Mouse (Mus musculus) lung, embryonic 14.5 days (tissue): ENCODE results near the gene Cpox. TPM values are rescaled to one million over a fixed set of nuclear protein-coding genes. Genes with fewer than 3 reads are reported as not detected.
A peak's percentile ranks its signal among the peaks of the same experiment; 100 is the strongest.

Source experiments
- ATAC-seq: fragments of 200-750 bp; cut with Nextera tagmentation; 2 replicates; pipeline ENCODE4 v1.8.0; 2017; ENCODE audit warnings: mild to moderate bottlenecking, moderate TSS enrichment, moderate library complexity; ENCODE audit not compliant: insufficient read depth
- DNase-seq: peaks from one replicate; pipeline ENCODE4 v3.0.0-alpha.2; 2015
- H3K27ac ChIP-seq: fragments of 300-500 bp; sonication (generic); 2 replicates; pipeline ENCODE4 v1.5.1; 2014; ENCODE audit warnings: low read depth, mild to moderate bottlenecking, moderate library complexity
- H3K27me3 ChIP-seq: fragments of 300-500 bp; sonication (generic); 2 replicates; pipeline ENCODE4 v1.6.1; 2014; ENCODE audit warnings: low read length, control low read depth; ENCODE audit not compliant: insufficient read depth
- H3K36me3 ChIP-seq: fragments of 300-500 bp; sonication (generic); 2 replicates; pipeline ENCODE4 v1.6.1; 2014; ENCODE audit warnings: control low read depth; ENCODE audit not compliant: insufficient read depth
- H3K4me1 ChIP-seq: fragments of 300-500 bp; sonication (generic); 2 replicates; pipeline ENCODE4 v1.6.1; 2014; ENCODE audit warnings: antibody characterized with exemption, control low read depth; ENCODE audit not compliant: insufficient read depth
- H3K4me2 ChIP-seq: fragments of 300-500 bp; sonication (generic); 2 replicates; pipeline ENCODE4 v1.6.1; 2014; ENCODE audit warnings: mild to moderate bottlenecking
- H3K4me3 ChIP-seq: fragments of 300-500 bp; sonication (generic); 2 replicates; pipeline ENCODE4 v1.5.1; 2014; ENCODE audit warnings: low read depth, low read length
- H3K9ac ChIP-seq: fragments of 300-500 bp; sonication (generic); 2 replicates; pipeline ENCODE4 v1.6.1; 2014
- H3K9me3 ChIP-seq: fragments of 300-500 bp; sonication (generic); 2 replicates; pipeline ENCODE4 v1.6.1; 2016; ENCODE audit warnings: low read depth, low read length, control low read depth
- CTCF ChIP-seq: IDR thresholded peaks from 2 replicates; pipeline ENCODE4 v1.5.1; 2016; ENCODE audit warnings: antibody characterized with exemption, low read depth
- WGBS: fragments of 180-500 bp; shearing (Covaris S2); extraction: QIAGEN DNeasy Blood & Tissue Kit; methylation state at CpG from one replicate; pipeline ENCODE4 v1.1.7; 2014; 5-methylcytosine and 5-hydroxymethylcytosine counted together
- polyA plus RNA-seq: library from polyadenylated mRNA; unstranded; fragments of >200 nt; fragmentation: Nextera tagmentation; extraction: Ambion mirVana; gene quantifications from 2 replicates; pipeline ENCODE4 v1.2.1, GENCODE M21; 2014

Gene Cpox
- polyA plus RNA-seq, 1 experiment from 2014 or later, result 23.7 TPM

- ATAC-seq, result no peak
- no peak for TF ChIP-seq CTCF
- Histone ChIP-seq H3K4me1 (no peaks in the 10 kb centered on the region), H3K27ac (no peak overlapping the region), H3K4me2 (no peak overlapping the region), H3K36me3 (no peaks in the 10 kb centered on the region), H3K4me3 (no peak overlapping the region), H3K9me3 (no peaks in the 10 kb centered on the region), H3K27me3 (no peaks in the 10 kb centered on the region), H3K9ac (no peak overlapping the region)
- no peak for DNase-seq
- WGBS, result 87% methylated on average over 6 of the region's 6 CpGs
These were observed 30.1 kb downstream of the Cpox start for GRCm38 (mm10) chr16:58700174-58700573.

- ATAC-seq (no peak), DNase-seq (no peak)
- Histone ChIP-seq H3K9me3 (no peaks in the 10 kb centered on the region), H3K36me3 (no peaks in the 10 kb centered on the region), H3K9ac (no peak overlapping the region), H3K27me3 (no peaks in the 10 kb centered on the region), H3K27ac (no peak overlapping the region), H3K4me1 (no peaks in the 10 kb centered on the region), H3K4me2 (no peak overlapping the region), H3K4me3 (no peak overlapping the region)
- WGBS, result 76% methylated on average over 12 of the region's 12 CpGs
- no peak for TF ChIP-seq CTCF
These were observed 30.8 kb downstream of the Cpox start for GRCm38 (mm10) chr16:58700816-58701424.

GRCm38 (mm10) chr16:58701779-58702178, 31.7 kb downstream of the Cpox start:
- TF ChIP-seq CTCF, result no peak
- no peak overlapping the region for H3K9ac ChIP-seq
- no peak overlapping the region for H3K27ac ChIP-seq
- no peaks in the 10 kb centered on the region for H3K4me1 ChIP-seq
- WGBS, result 23% methylated on average over 6 of the region's 6 CpGs
- H3K27me3 ChIP-seq, result no peaks in the 10 kb centered on the region
- no peaks in the 10 kb centered on the region for H3K9me3 ChIP-seq
- no peak overlapping the region for H3K4me2 ChIP-seq
- H3K4me3 ChIP-seq, result no peak overlapping the region
- DNase-seq (peak; percentile 40), ATAC-seq (no peak)
- no peaks in the 10 kb centered on the region for H3K36me3 ChIP-seq

GRCm38 (mm10) chr16:58702329-58702932, 32.3 kb downstream of the Cpox start:
- Histone ChIP-seq H3K27ac (no peak overlapping the region), H3K4me1 (no peaks in the 10 kb centered on the region), H3K9ac (no peak overlapping the region), H3K9me3 (no peaks in the 10 kb centered on the region), H3K36me3 (no peaks in the 10 kb centered on the region), H3K27me3 (no peaks in the 10 kb centered on the region), H3K4me2 (no peak overlapping the region), H3K4me3 (no peak overlapping the region)
- no peak for DNase-seq
- ATAC-seq, result no peak
- TF ChIP-seq CTCF, result no peak
- WGBS, result 65% methylated on average over 10 of the region's 10 CpGs

GRCm38 (mm10) chr16:58703382-58704124, 33.5 kb downstream of the Cpox start:
- Histone ChIP-seq H3K36me3 (no peaks in the 10 kb centered on the region), H3K27me3 (no peaks in the 10 kb centered on the region), H3K9me3 (no peaks in the 10 kb centered on the region), H3K4me2 (no peak overlapping the region), H3K4me1 (no peaks in the 10 kb centered on the region), H3K4me3 (no peak overlapping the region), H3K9ac (no peak overlapping the region), H3K27ac (no peak overlapping the region)
- DNase-seq (peak; percentile 6), ATAC-seq (no peak)
- TF ChIP-seq CTCF, result no peak
- WGBS, result 21% methylated on average over 10 of the region's 10 CpGs

- Histone ChIP-seq H3K27ac (no peak overlapping the region), H3K4me1 (no peaks in the 10 kb centered on the region), H3K27me3 (no peaks in the 10 kb centered on the region), H3K9ac (no peak overlapping the region), H3K36me3 (no peaks in the 10 kb centered on the region), H3K4me2 (no peak overlapping the region), H3K4me3 (no peak overlapping the region), H3K9me3 (no peaks in the 10 kb centered on the region)
- ATAC-seq, result no peak
- no peak for DNase-seq
- TF ChIP-seq CTCF, result no peak
These were observed 34.9 kb downstream of the Cpox start for GRCm38 (mm10) chr16:58704999-58705398.

- 90% methylated on average over 4 of the region's 4 CpGs for WGBS
- Histone ChIP-seq H3K9me3 (no peaks in the 10 kb centered on the region), H3K36me3 (no peaks in the 10 kb centered on the region), H3K4me1 (no peaks in the 10 kb centered on the region), H3K9ac (no peak overlapping the region), H3K4me3 (no peak overlapping the region), H3K27me3 (no peaks in the 10 kb centered on the region), H3K27ac (no peak overlapping the region), H3K4me2 (no peak overlapping the region)
- no peak for DNase-seq
- no peak for TF ChIP-seq CTCF
- no peak for ATAC-seq
These were observed 37.3 kb downstream of the Cpox start for GRCm38 (mm10) chr16:58707276-58707905.
